Mouse (Mus musculus) midbrain, embryonic 16.5 days (tissue): Measurements from ENCODE around the gene Ubr1. TPM values are rescaled to one million over a fixed set of nuclear protein-coding genes. Genes with fewer than 3 reads are reported as not detected.

Experiments
- ATAC-seq: fragments of 200-750 bp; cut with Nextera tagmentation; 2 replicates; pipeline ENCODE4 v1.8.0; 2017; ENCODE audit warnings: moderate TSS enrichment
- H3K27ac ChIP-seq: fragments of 300-500 bp; sonication (generic); 2 replicates; pipeline ENCODE4 v1.5.1; 2014; ENCODE audit warnings: mild to moderate bottlenecking, low read length, mixed read lengths
- H3K27me3 ChIP-seq: fragments of 300-500 bp; sonication (generic); 2 replicates; pipeline ENCODE4 v1.6.1; 2014; ENCODE audit warnings: low read depth, low read length, mixed read lengths; ENCODE audit not compliant: control insufficient read depth, insufficient read depth
- H3K36me3 ChIP-seq: fragments of 300-500 bp; sonication (generic); 2 replicates; pipeline ENCODE4 v1.6.1; 2014; ENCODE audit warnings: mild to moderate bottlenecking, low read length, moderate library complexity, mixed read lengths; ENCODE audit not compliant: control insufficient read depth, insufficient read depth
- H3K4me1 ChIP-seq: fragments of 300-500 bp; sonication (generic); 2 replicates; pipeline ENCODE4 v1.6.1; 2014; ENCODE audit warnings: mild to moderate bottlenecking, low read length, mixed read lengths; ENCODE audit not compliant: control insufficient read depth, insufficient read depth
- H3K4me2 ChIP-seq: fragments of 300-500 bp; sonication (generic); 2 replicates; pipeline ENCODE4 v1.6.1; 2014; ENCODE audit warnings: mild to moderate bottlenecking, low read length, mixed read lengths
- H3K4me3 ChIP-seq: fragments of 300-500 bp; sonication (generic); 2 replicates; pipeline ENCODE4 v1.5.1; 2014; ENCODE audit warnings: low read depth, mild to moderate bottlenecking, low read length, moderate library complexity, mixed read lengths
- H3K9ac ChIP-seq: fragments of 300-500 bp; sonication (generic); 2 replicates; pipeline ENCODE4 v1.6.1; 2014; ENCODE audit warnings: low read depth, low read length, mixed read lengths
- H3K9me3 ChIP-seq: fragments of 300-500 bp; sonication (generic); replicated peaks from 2 replicates; pipeline ENCODE4 v1.6.1; 2014; ENCODE audit warnings: mild to moderate bottlenecking, low read length, mixed read lengths; ENCODE audit not compliant: control insufficient read depth, poor library complexity, severe bottlenecking
- WGBS: fragments of 180-500 bp; shearing (Covaris S2); extraction: QIAGEN DNeasy Blood & Tissue Kit; methylation state at CpG from one replicate; pipeline ENCODE4 v1.1.7; 2014; 5-methylcytosine and 5-hydroxymethylcytosine counted together
- microRNA-seq: library from miRNA; unstranded; fragments of <30 nt; microRNA quantifications from one replicate; pipeline ENCODE4, GENCODE M21; 2017
- polyA plus RNA-seq: library from polyadenylated mRNA; unstranded; fragments of >200 nt; fragmentation: Nextera tagmentation; extraction: Ambion mirVana; gene quantifications from 2 replicates; pipeline ENCODE4 v1.2.1, GENCODE M21; 2015

Ubr1 gene
- polyA plus RNA-seq, 1 experiment from 2014 or later = 38.9 TPM

DNA sequence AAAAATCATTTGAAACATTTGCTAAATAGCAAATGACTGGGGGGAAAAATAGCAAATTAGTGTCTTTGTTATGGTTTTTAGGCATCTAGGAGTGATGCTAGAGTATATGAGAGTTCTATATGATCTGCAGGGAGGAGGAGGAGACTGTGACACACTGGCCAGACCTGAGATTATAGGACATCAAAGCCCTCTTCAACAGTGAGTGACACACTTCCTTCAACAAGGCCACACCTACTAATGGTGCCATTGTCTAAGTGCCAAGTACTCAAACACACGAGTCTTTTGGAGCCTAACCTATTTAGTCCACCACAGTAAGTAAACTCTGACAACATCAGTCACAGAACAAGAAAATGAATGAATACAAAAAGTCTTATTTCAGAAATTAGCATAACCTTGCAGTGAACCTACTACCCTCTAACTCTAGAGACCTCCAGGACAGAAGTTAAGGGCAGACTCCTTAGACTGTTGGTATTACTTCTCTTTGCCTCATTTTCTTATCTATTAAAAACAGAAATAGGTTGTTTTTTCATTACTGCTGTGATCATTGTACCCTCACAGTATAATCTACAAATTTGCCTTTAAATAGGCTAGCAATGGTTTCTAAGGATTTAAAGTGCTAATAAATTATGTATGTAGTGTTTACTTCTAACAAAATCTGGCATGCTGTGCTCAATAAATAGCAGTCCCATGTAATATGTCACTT, 143.4 kb downstream of the Ubr1 start:
- Histone ChIP-seq H3K27me3 (no peaks in the 10 kb centered on the region), H3K4me2 (no peak overlapping the region), H3K36me3 (no peaks in the 10 kb centered on the region), H3K4me1 (no peaks in the 10 kb centered on the region; the same call in 1 of the 2 replicates), H3K27ac (no peak overlapping the region), H3K9me3 (no peaks in the 10 kb centered on the region), H3K4me3 (no peak overlapping the region), H3K9ac (no peak overlapping the region)
- no peak for ATAC-seq
- WGBS = 37% methylated on average over 1 of the region's 1 CpGs

Small RNA genes within 50 kb of the gene (microRNA-seq; reads per million reads assigned to microRNA genes)
- not detected for gene Gm44325

Other genes starting within 250 kb of the Ubr1 start
- 5.2 and 6.0 TPM in 2 replicates for gene Cdan1, start 120.6 kb downstream of the Ubr1 start, polyA plus RNA-seq
- gene Ttbk2, start 120.1 kb downstream of the Ubr1 start, polyA plus RNA-seq = 11.1 and 12.4 TPM in 2 replicates
- 12.9 and 13.1 TPM in 2 replicates for gene Tmem62, start 6.3 kb upstream of the Ubr1 start, polyA plus RNA-seq
- gene Ccndbp1, start 37.7 kb upstream of the Ubr1 start, polyA plus RNA-seq = 79.1 and 83.2 TPM in 2 replicates
- 0.16 and 0.25 TPM in 2 replicates for gene Epb42, start 66.4 kb upstream of the Ubr1 start, polyA plus RNA-seq
- gene Tgm5, start 115.1 kb upstream of the Ubr1 start, polyA plus RNA-seq = 0.07 and 0.09 TPM in 2 replicates
- gene Tgm7, start 139.1 kb upstream of the Ubr1 start, polyA plus RNA-seq = not detected in 2 replicates
- gene Adal, start 169.7 kb upstream of the Ubr1 start, polyA plus RNA-seq = 24.3 and 30.3 TPM in 2 replicates
- gene Lcmt2, start 169.9 kb upstream of the Ubr1 start, polyA plus RNA-seq = 20.3 and 20.4 TPM in 2 replicates
- 50.4 and 53.9 TPM in 2 replicates for gene Tubgcp4, start 199.9 kb upstream of the Ubr1 start, polyA plus RNA-seq
- 6.8 and 7.0 TPM in 2 replicates for gene Zscan29, start 200.4 kb upstream of the Ubr1 start, polyA plus RNA-seq